Mouse (Mus musculus) lung, embryonic 14.5 days (tissue): ENCODE results near the gene Paf1. TPM values are rescaled to one million over a fixed set of nuclear protein-coding genes. Genes with fewer than 3 reads are reported as not detected.

Experiments used
- ATAC-seq: fragments of 200-750 bp; cut with Nextera tagmentation; 2 replicates; pipeline ENCODE4 v1.8.0; 2017; ENCODE audit warnings: mild to moderate bottlenecking, moderate TSS enrichment, moderate library complexity; ENCODE audit not compliant: insufficient read depth
- DNase-seq: peaks from one replicate; pipeline ENCODE4 v3.0.0-alpha.2; 2015
- H3K27ac ChIP-seq: fragments of 300-500 bp; sonication (generic); 2 replicates; pipeline ENCODE4 v1.5.1; 2014; ENCODE audit warnings: low read depth, mild to moderate bottlenecking, moderate library complexity
- H3K27me3 ChIP-seq: fragments of 300-500 bp; sonication (generic); 2 replicates; pipeline ENCODE4 v1.6.1; 2014; ENCODE audit warnings: low read length, control low read depth; ENCODE audit not compliant: insufficient read depth
- H3K36me3 ChIP-seq: fragments of 300-500 bp; sonication (generic); 2 replicates; pipeline ENCODE4 v1.6.1; 2014; ENCODE audit warnings: control low read depth; ENCODE audit not compliant: insufficient read depth
- H3K4me1 ChIP-seq: fragments of 300-500 bp; sonication (generic); 2 replicates; pipeline ENCODE4 v1.6.1; 2014; ENCODE audit warnings: antibody characterized with exemption, control low read depth; ENCODE audit not compliant: insufficient read depth
- H3K4me2 ChIP-seq: fragments of 300-500 bp; sonication (generic); 2 replicates; pipeline ENCODE4 v1.6.1; 2014; ENCODE audit warnings: mild to moderate bottlenecking
- H3K4me3 ChIP-seq: fragments of 300-500 bp; sonication (generic); 2 replicates; pipeline ENCODE4 v1.5.1; 2014; ENCODE audit warnings: low read depth, low read length
- H3K9ac ChIP-seq: fragments of 300-500 bp; sonication (generic); 2 replicates; pipeline ENCODE4 v1.6.1; 2014
- H3K9me3 ChIP-seq: fragments of 300-500 bp; sonication (generic); 2 replicates; pipeline ENCODE4 v1.6.1; 2016; ENCODE audit warnings: low read depth, low read length, control low read depth
- CTCF ChIP-seq: IDR thresholded peaks from 2 replicates; pipeline ENCODE4 v1.5.1; 2016; ENCODE audit warnings: antibody characterized with exemption, low read depth
- WGBS: fragments of 180-500 bp; shearing (Covaris S2); extraction: QIAGEN DNeasy Blood & Tissue Kit; methylation state at CpG from one replicate; pipeline ENCODE4 v1.1.7; 2014; 5-methylcytosine and 5-hydroxymethylcytosine counted together
- polyA plus RNA-seq: library from polyadenylated mRNA; unstranded; fragments of >200 nt; fragmentation: Nextera tagmentation; extraction: Ambion mirVana; gene quantifications from 2 replicates; pipeline ENCODE4 v1.2.1, GENCODE M21; 2014

Gene Paf1
- polyA plus RNA-seq, 1 experiment from 2014 or later = 75.4 TPM

DNA sequence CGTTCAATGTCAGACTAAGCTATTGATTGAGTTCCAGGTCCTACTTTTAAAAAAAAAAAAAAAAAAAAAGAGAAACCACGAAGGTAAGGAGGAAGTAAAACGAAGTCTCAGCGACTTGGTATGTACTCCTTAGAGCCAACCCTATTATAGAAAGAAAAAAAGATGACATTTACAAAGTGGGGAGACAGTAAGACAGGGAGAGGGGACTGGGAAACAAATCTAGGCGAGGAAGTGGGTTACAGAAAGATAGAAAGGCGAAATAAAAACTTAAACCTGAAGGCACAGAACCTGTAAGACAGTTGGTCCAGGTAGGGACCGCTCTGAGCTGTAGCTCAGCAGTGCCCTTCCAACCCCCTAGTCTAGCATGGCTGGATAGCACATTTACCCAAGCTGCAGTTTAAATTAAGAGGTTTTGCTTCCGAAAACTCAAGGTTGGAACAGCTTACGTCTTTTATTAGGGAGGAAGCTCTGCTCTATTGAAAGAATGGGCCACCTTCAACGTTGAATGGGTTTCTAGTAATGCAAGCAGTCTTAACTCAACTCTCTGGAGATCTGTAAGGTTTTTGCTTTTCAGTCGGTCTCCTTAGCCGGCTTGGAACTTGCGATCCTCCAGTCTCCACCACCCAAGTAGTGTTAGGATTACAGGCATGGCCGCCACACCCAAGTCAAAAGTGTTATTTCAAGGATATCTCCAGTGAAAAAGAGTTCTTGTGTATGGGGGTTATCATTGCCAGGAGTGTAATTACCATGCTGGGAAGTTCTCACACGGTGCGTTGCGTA, 12.3 kb upstream of the Paf1 start, which contains the start of gene Zfp36:
Gene Zfp36, minus strand, starts transcription at position 17 of the 780 bp plus-strand sequence.
- WGBS = 44% methylated on average over 17 of the region's 17 CpGs
- Histone ChIP-seq H3K27ac (peak within 1 kb of the TSS; percentile 100), H3K27me3 (no peaks in the 10 kb centered on the region), H3K4me2 (peak within 1 kb of the TSS; percentile 92), H3K36me3 (peaks cover 11% of the 10 kb centered on the region), H3K4me1 (peaks cover 44% of the 10 kb centered on the region), H3K4me3 (peak within 1 kb of the TSS; percentile 76), H3K9ac (peak within 1 kb of the TSS; percentile 85), H3K9me3 (no peaks in the 10 kb centered on the region)
- DNase-seq (no peak), ATAC-seq (no peak)
- TF ChIP-seq CTCF = no peak

DNA sequence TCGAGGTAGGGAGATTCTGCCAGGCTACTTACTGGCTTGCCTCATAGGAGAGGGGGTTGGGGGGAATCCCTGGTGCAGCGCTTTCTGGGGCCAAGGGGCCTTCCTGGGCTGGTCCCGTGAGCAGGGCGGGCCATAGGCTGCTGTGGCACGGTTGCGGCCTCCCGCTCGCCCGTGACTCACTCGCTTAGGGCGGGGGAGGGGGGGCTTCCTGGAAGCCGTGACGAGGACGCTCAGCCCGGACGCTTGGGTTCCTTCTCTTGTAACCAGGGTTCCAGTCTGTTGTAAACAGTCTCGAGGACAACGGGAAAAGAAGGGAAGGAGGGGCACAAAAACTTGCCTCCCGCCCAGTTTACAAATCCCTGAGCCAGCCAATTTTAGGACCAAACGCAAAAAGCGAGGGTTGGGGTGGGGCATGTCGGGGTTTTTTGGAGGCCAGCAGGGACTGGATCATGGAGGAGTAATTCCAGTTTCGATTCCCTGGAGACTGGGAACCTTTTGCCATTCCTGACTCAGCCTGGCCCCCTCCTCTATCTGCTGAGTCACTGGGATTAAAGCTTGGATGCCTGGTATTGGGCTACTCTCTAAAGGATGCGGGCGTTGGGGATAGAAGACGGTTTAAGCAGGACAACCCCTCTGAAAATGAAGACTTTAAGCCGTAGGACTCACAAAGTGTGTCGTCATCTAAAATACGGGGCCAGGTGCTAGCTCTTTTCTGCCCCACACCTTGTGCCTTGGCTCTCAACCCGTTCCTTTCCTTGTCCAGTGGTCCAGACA, 11.5 kb upstream of the Paf1 start:
- Histone ChIP-seq H3K4me2 (peak overlapping the region; percentile 68), H3K9ac (peak overlapping the region; percentile 60), H3K27me3 (no peaks in the 10 kb centered on the region), H3K36me3 (peaks cover 17% of the 10 kb centered on the region), H3K9me3 (no peaks in the 10 kb centered on the region), H3K27ac (peak overlapping the region; percentile 100), H3K4me3 (peak overlapping the region; percentile 35), H3K4me1 (peaks cover 41% of the 10 kb centered on the region)
- peak; percentile 83 for DNase-seq
- WGBS = 5% methylated on average over 30 of the region's 30 CpGs
- ATAC-seq = peak; percentile 24
- TF ChIP-seq CTCF = no peak

DNA sequence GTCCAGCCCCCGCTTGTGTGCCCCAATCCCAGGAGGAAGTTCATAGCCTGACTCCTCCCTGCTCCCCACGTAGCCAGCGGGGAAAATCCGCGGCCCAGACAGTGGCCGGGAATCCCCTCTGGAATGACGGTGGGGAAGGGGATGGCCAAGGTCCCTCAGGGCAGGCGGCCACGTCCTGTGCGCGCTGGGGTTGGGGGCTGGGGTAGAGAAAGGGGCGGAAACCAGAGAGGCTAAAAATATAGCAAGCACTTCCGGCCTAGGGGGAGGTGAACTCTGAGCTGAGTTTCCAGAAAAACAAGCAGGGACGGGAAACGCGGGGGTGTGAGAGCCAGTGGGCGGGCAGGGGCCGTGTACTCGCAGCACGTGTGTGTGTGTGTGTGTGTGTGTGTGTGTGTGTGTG, 10.8 kb upstream of the Paf1 start:
- peak overlapping the region; percentile 35 for H3K4me3 ChIP-seq
- H3K9ac ChIP-seq = peak overlapping the region; percentile 60
- peaks cover 18% of the 10 kb centered on the region for H3K36me3 ChIP-seq
- no peaks in the 10 kb centered on the region for H3K9me3 ChIP-seq
- H3K4me2 ChIP-seq = peak overlapping the region; percentile 68
- H3K4me1 ChIP-seq = peaks cover 41% of the 10 kb centered on the region
- H3K27ac ChIP-seq = peak overlapping the region; percentile 100
- DNase-seq = peak; percentile 94
- ATAC-seq = peak; percentile 70
- WGBS = under 1% methylated on average over 18 of the region's 20 CpGs
- TF ChIP-seq CTCF = no peak
- no peaks in the 10 kb centered on the region for H3K27me3 ChIP-seq

DNA sequence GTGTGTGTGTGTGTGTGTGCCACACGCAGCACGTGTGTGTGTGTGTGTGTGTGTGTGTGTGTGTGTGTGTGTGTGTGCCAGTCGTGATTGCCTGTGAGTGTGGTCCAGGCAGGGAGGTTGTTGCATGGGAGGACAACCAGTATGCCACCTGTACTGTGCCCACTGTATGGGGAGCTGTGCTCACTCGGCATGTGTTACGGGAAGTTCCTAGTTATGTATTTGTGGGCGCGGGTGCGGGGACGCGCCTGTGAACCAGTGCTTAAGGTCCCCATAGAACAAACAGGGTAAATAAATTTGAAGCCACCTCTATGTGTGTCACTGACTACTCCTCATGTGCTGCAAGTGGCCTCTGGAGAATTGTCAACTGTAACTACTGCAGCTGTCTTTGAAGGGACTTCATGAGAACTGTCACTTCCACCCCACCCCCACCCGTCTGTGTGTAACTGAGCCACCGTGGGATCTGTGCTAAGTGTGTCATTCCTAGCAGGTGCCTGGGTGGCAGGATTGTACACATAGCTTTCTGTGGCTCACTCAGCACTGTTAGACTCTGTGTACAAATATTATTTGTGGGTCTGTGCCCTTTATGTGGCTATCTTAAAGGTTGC, 10.3 kb upstream of the Paf1 start:
- TF ChIP-seq CTCF = no peak
- peak overlapping the region; percentile 35 for H3K4me3 ChIP-seq
- no peak for ATAC-seq
- no peaks in the 10 kb centered on the region for H3K27me3 ChIP-seq
- peak overlapping the region; percentile 68 for H3K4me2 ChIP-seq
- no peaks in the 10 kb centered on the region for H3K9me3 ChIP-seq
- H3K9ac ChIP-seq = peak overlapping the region; percentile 60; the same call in 1 of the 2 replicates
- peak overlapping the region; percentile 100 for H3K27ac ChIP-seq
- H3K36me3 ChIP-seq = peaks cover 15% of the 10 kb centered on the region
- WGBS = 41% methylated on average over 10 of the region's 12 CpGs
- peak; percentile 42 for DNase-seq
- peaks cover 36% of the 10 kb centered on the region for H3K4me1 ChIP-seq

DNA sequence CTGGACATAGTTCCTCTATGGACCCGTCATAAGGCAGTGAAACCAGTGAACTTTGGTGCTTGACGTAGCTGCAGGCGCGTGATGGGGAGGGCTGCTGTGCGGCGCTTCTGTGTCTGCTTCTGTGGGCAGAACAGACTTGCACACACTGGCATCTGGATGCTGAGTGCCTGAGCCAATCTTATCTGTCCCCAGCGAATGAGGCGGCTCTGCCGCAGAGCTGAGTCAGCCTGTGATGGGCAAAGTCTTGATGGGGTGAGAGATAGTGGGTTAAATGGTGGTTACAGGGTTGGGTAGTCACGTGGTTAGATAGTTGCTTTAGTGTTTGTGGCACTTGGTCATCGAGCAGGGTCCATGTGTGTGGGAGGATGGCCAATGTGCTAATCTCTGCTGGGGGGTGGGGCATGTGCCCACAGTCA, 9.8 kb upstream of the Paf1 start:
- Histone ChIP-seq H3K9me3 (no peaks in the 10 kb centered on the region), H3K27ac (peak overlapping the region; percentile 100), H3K27me3 (no peaks in the 10 kb centered on the region), H3K4me2 (peak overlapping the region; percentile 68), H3K36me3 (peaks cover 13% of the 10 kb centered on the region), H3K4me1 (peaks cover 31% of the 10 kb centered on the region), H3K4me3 (peak overlapping the region; percentile 35; the same call in 1 of the 2 replicates), H3K9ac (peak overlapping the region; percentile 26)
- ATAC-seq (no peak), DNase-seq (peak; percentile 37)
- 43% methylated on average over 11 of the region's 11 CpGs for WGBS
- no peak for TF ChIP-seq CTCF

DNA sequence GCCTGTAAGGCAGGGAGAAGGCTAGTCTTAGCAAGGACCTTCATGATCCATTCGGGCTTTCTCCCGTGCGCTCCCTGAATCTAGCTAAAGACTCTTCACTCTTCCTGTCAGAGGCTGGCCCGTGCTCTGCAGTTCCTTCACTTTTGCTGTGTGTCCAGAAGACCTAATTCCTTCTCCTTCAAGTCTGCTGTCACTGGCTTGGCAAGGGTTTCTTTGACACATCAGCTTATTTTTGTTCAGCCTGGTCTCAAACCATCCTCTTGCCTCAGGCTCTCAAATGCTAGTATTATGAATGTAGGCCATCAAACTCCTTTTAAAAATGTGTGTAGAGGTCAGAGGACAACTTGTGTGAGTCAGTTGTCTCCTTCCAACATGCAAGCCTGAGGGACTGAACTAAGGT, 9.1 kb upstream of the Paf1 start:
- no peak for TF ChIP-seq CTCF
- Histone ChIP-seq H3K27ac (peak overlapping the region; percentile 100; the same call in 1 of the 2 replicates), H3K9me3 (no peaks in the 10 kb centered on the region), H3K4me1 (peaks cover 28% of the 10 kb centered on the region), H3K4me3 (no peak overlapping the region), H3K4me2 (no peak overlapping the region), H3K9ac (no peak overlapping the region), H3K36me3 (peaks cover 17% of the 10 kb centered on the region), H3K27me3 (no peaks in the 10 kb centered on the region)
- DNase-seq = no peak
- 59% methylated on average over 4 of the region's 4 CpGs for WGBS
- no peak for ATAC-seq
